Mouse (Mus musculus): ENCODE measurements around the gene Mlana. TPM values are rescaled to one million over a fixed set of nuclear protein-coding genes. Genes with fewer than 3 reads are reported as not detected.

Mlana gene
- total RNA-seq, 2 experiments from 2014 or later = 0.96 TPM; not detected in 1

GRCm38 (mm10) chr19:29740661-29741060, 43.0 kb downstream of the Mlana start:
- DNase-seq (ENCODE audit: low spot score in 2 of 2) = no peak

DNA sequence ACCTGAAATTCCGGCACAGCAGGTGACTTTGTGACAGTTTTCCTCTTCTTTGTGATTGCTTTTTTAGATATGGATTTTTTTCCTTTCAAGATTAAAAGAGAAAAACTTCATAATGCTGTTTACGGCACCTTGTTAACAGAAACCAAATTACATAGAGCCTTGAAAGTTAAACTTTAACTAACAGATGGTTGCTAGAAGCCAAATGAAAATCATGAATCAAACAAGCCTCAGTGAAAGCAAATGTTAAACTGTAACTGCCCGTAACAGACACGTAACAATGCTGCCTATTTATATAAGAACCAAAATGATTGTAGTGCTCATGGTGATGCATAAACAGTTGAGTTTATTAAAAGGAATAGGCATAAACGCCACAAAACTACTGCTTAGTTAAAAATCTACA, 45.9 kb downstream of the Mlana start:
- no peak for DNase-seq (ENCODE audit: low spot score in 2 of 2)

DNA sequence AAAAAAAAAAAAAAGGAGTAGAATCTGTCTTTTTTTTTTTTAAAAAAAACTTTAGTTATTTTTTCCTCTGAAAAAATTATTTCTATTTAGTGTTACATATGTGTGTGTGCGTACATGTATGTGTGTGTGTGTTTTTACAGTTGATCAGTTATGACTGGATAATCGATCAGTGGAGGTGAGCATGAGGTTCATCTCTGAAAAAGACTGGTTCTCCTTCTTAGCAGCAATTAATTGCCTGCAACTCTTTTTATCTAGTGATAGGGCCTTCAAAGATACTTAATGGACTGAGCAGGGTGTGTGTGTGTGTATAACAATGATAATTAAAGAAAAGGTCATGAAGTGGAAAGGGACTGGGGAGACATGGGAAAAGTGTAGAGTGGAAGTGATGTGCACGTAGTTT, 53.4 kb downstream of the Mlana start:
- no peak for DNase-seq (ENCODE audit: low spot score in 2 of 2)

DNA sequence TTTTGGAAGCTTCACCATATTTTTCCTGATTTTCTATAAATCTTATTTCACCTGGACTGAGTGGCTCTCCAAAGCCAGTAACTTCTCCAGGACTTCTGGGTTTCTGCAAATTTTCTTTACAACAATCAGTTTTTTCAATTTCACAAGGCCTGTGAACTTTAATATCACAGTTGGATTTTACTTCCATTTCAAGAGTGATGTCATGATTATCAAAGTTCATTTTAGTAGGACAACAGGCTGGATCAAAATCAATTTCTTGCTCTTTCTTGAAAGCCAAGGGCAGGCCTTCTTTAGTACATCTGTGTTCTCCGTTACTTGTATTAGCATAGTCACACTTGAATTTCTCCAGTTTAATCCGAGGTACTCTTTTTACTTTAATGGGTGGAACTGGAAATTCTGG, 56.3 kb downstream of the Mlana start:
- no peak for DNase-seq (ENCODE audit: low spot score in 2 of 2)

Other genes starting within 250 kb of the Mlana start
- gene Ric1, start 175.5 kb upstream of the Mlana start, total RNA-seq (2021) = 10 to 100 TPM; 44.0 to 49.7 TPM
- 10 to 100 TPM; 45.5 to 52.0 TPM for gene Ermp1, start 49.4 kb upstream of the Mlana start, total RNA-seq (2021)
- 10 to 100 TPM; 26.5 to 29.8 TPM for gene 9930021J03Rik, start 108.2 kb downstream of the Mlana start, total RNA-seq (2021)
- 10 to 100 TPM; 30.9 to 32.4 TPM for gene Ranbp6, start 115.2 kb downstream of the Mlana start, total RNA-seq (2021)
- gene Il33, start 227.3 kb downstream of the Mlana start, total RNA-seq (2021) = 10 to 100 TPM in 1 of 2 experiments, 1 to 10 TPM in 1; 8.3 to 11.4 TPM